Mouse (Mus musculus) limb, embryonic 11.5 days (tissue): ENCODE data around the gene Oprm1. TPM values are rescaled to one million over a fixed set of nuclear protein-coding genes. Genes with fewer than 3 reads are reported as not detected.
A peak's percentile ranks its signal among the peaks of the same experiment; 100 is the strongest.

Experiments
- ATAC-seq: fragments of 200-750 bp; cut with Nextera tagmentation; 2 replicates; pipeline ENCODE4 v1.8.0; 2017; ENCODE audit warnings: low read depth; ENCODE audit not compliant: insufficient number of reproducible peaks, low FRiP score, low TSS enrichment
- DNase-seq: peaks from one replicate; pipeline ENCODE4 v3.0.0-alpha.2; 2015; ENCODE audit warnings: low spot score
- H3K27ac ChIP-seq: fragments of 300-500 bp; sonication (generic); replicated peaks from 2 replicates; pipeline ENCODE4 v1.5.1; 2014; ENCODE audit warnings: low read depth, mild to moderate bottlenecking, low read length
- H3K27me3 ChIP-seq: fragments of 300-500 bp; sonication (generic); 2 replicates; pipeline ENCODE4 v1.6.1; 2014; ENCODE audit warnings: mild to moderate bottlenecking, low read length, mixed read lengths; ENCODE audit not compliant: control insufficient read depth, insufficient read depth
- H3K36me3 ChIP-seq: fragments of 300-500 bp; sonication (generic); 2 replicates; pipeline ENCODE4 v1.6.1; 2014; ENCODE audit warnings: mild to moderate bottlenecking, low read length, moderate library complexity, mixed read lengths; ENCODE audit not compliant: control insufficient read depth, insufficient read depth
- H3K4me1 ChIP-seq: fragments of 300-500 bp; sonication (generic); 2 replicates; pipeline ENCODE4 v1.6.1; 2014; ENCODE audit warnings: low read length, mixed read lengths; ENCODE audit not compliant: control insufficient read depth, insufficient read depth
- H3K4me2 ChIP-seq: fragments of 300-500 bp; sonication (generic); 2 replicates; pipeline ENCODE4 v1.6.1; 2014; ENCODE audit warnings: low read depth, mild to moderate bottlenecking, moderate library complexity; ENCODE audit not compliant: severe bottlenecking
- H3K4me3 ChIP-seq: fragments of 300-500 bp; sonication (generic); 2 replicates; pipeline ENCODE4 v1.5.1; 2014; ENCODE audit warnings: low read depth, low read length
- H3K9ac ChIP-seq: fragments of 300-500 bp; sonication (generic); 2 replicates; pipeline ENCODE4 v1.6.1; 2014; ENCODE audit warnings: mild to moderate bottlenecking, low read length
- H3K9me3 ChIP-seq: fragments of 300-500 bp; sonication (generic); 2 replicates; pipeline ENCODE4 v1.6.1; 2016; ENCODE audit warnings: low read length; ENCODE audit not compliant: control insufficient read depth
- WGBS: fragments of 180-500 bp; shearing (Covaris S2); extraction: QIAGEN DNeasy Blood & Tissue Kit; methylation state at CpG from one replicate; pipeline ENCODE4 v1.1.7; 2014; 5-methylcytosine and 5-hydroxymethylcytosine counted together
- polyA plus RNA-seq: library from polyadenylated mRNA; unstranded; fragments of >200 nt; fragmentation: Nextera tagmentation; extraction: Ambion mirVana; gene quantifications from 2 replicates; pipeline ENCODE4 v1.2.1, GENCODE M21; 2014

Oprm1 gene
- polyA plus RNA-seq, 1 experiment from 2014 or later: not detected

- no peak for DNase-seq
- H3K27me3 ChIP-seq: no peaks in the 10 kb centered on the region
- no peak for ATAC-seq
- no peaks in the 10 kb centered on the region for H3K4me1 ChIP-seq
- H3K9me3 ChIP-seq: no peaks in the 10 kb centered on the region
- no peak overlapping the region for H3K27ac ChIP-seq
- WGBS: 85% methylated on average over 3 of the region's 3 CpGs
- H3K4me2 ChIP-seq: no peak overlapping the region
- no peak overlapping the region for H3K4me3 ChIP-seq
- no peak overlapping the region for H3K9ac ChIP-seq
- no peaks in the 10 kb centered on the region for H3K36me3 ChIP-seq
Observed at GRCm38 (mm10) chr10:6901819-6902393, 143.6 kb downstream of the Oprm1 start.

GRCm38 (mm10) chr10:6909763-6910162 lies 151.5 kb downstream of the Oprm1 start:
- no peaks in the 10 kb centered on the region for H3K9me3 ChIP-seq
- H3K27ac ChIP-seq: no peak overlapping the region
- H3K4me1 ChIP-seq: no peaks in the 10 kb centered on the region
- no peak overlapping the region for H3K4me2 ChIP-seq
- no peaks in the 10 kb centered on the region for H3K36me3 ChIP-seq
- no peak for DNase-seq
- H3K27me3 ChIP-seq: no peaks in the 10 kb centered on the region
- no peak for ATAC-seq
- 65% methylated on average over 2 of the region's 2 CpGs for WGBS
- H3K4me3 ChIP-seq: no peak overlapping the region
- H3K9ac ChIP-seq: no peak overlapping the region

- no peaks in the 10 kb centered on the region for H3K36me3 ChIP-seq
- ATAC-seq (no peak), DNase-seq (no peak)
- H3K4me2 ChIP-seq: no peak overlapping the region
- 68% methylated on average over 1 of the region's 1 CpGs for WGBS
- no peaks in the 10 kb centered on the region for H3K27me3 ChIP-seq
- no peak overlapping the region for H3K27ac ChIP-seq
- H3K4me3 ChIP-seq: no peak overlapping the region
- no peaks in the 10 kb centered on the region for H3K9me3 ChIP-seq
- H3K9ac ChIP-seq: no peak overlapping the region
- H3K4me1 ChIP-seq: no peaks in the 10 kb centered on the region
Observed at GRCm38 (mm10) chr10:6915991-6916390, 157.7 kb downstream of the Oprm1 start.

GRCm38 (mm10) chr10:6916545-6917257 lies 158.4 kb downstream of the Oprm1 start:
- no peak overlapping the region for H3K4me2 ChIP-seq
- no peak overlapping the region for H3K9ac ChIP-seq
- DNase-seq: peak; percentile 70
- H3K9me3 ChIP-seq: no peaks in the 10 kb centered on the region
- no peak overlapping the region for H3K4me3 ChIP-seq
- no peaks in the 10 kb centered on the region for H3K4me1 ChIP-seq
- H3K36me3 ChIP-seq: no peaks in the 10 kb centered on the region
- no peaks in the 10 kb centered on the region for H3K27me3 ChIP-seq
- no peak overlapping the region for H3K27ac ChIP-seq
- 43% methylated on average over 6 of the region's 6 CpGs for WGBS
- peak; percentile 73; the same call in 1 of the 2 replicates for ATAC-seq

GRCm38 (mm10) chr10:6926724-6927123 lies 168.4 kb downstream of the Oprm1 start:
- H3K4me3 ChIP-seq: no peak overlapping the region
- DNase-seq: no peak
- no peak overlapping the region for H3K4me2 ChIP-seq
- H3K36me3 ChIP-seq: no peaks in the 10 kb centered on the region
- no peaks in the 10 kb centered on the region for H3K4me1 ChIP-seq
- H3K9ac ChIP-seq: no peak overlapping the region
- ATAC-seq: no peak
- no peak overlapping the region for H3K27ac ChIP-seq
- 89% methylated on average over 2 of the region's 2 CpGs for WGBS
- H3K9me3 ChIP-seq: no peaks in the 10 kb centered on the region
- H3K27me3 ChIP-seq: no peaks in the 10 kb centered on the region

- no peak overlapping the region for H3K27ac ChIP-seq
- H3K4me2 ChIP-seq: no peak overlapping the region
- H3K9ac ChIP-seq: no peak overlapping the region
- H3K4me3 ChIP-seq: no peak overlapping the region
- ATAC-seq (no peak), DNase-seq (no peak)
- WGBS: 81% methylated on average over 4 of the region's 4 CpGs
- no peaks in the 10 kb centered on the region for H3K27me3 ChIP-seq
- H3K9me3 ChIP-seq: no peaks in the 10 kb centered on the region
- no peaks in the 10 kb centered on the region for H3K36me3 ChIP-seq
- no peaks in the 10 kb centered on the region for H3K4me1 ChIP-seq
Observed at GRCm38 (mm10) chr10:6927600-6928223, 169.4 kb downstream of the Oprm1 start.

GRCm38 (mm10) chr10:6928905-6929304 lies 170.6 kb downstream of the Oprm1 start:
- no peak overlapping the region for H3K4me3 ChIP-seq
- ATAC-seq: no peak
- no peak for DNase-seq

GRCm38 (mm10) chr10:6930398-6930797 lies 172.1 kb downstream of the Oprm1 start:
- 87% methylated on average over 1 of the region's 1 CpGs for WGBS
- Histone ChIP-seq H3K4me2 (no peak overlapping the region), H3K4me3 (no peak overlapping the region), H3K27me3 (no peaks in the 10 kb centered on the region), H3K27ac (no peak overlapping the region), H3K4me1 (no peaks in the 10 kb centered on the region), H3K36me3 (no peaks in the 10 kb centered on the region), H3K9me3 (no peaks in the 10 kb centered on the region), H3K9ac (no peak overlapping the region)
- DNase-seq (no peak), ATAC-seq (no peak)

More at GRCm38 (mm10) chr10:6928905-6929304, 170.6 kb downstream of the Oprm1 start:
- no peak overlapping the region for H3K4me2 ChIP-seq
- no peak overlapping the region for H3K27ac ChIP-seq
- WGBS: 44% methylated on average over 1 of the region's 1 CpGs
- H3K27me3 ChIP-seq: no peaks in the 10 kb centered on the region
- H3K9me3 ChIP-seq: no peaks in the 10 kb centered on the region
- no peaks in the 10 kb centered on the region for H3K36me3 ChIP-seq
- H3K9ac ChIP-seq: no peak overlapping the region
- no peaks in the 10 kb centered on the region for H3K4me1 ChIP-seq
